Mouse (Mus musculus) G1E (cell line): ENCODE measurements around the gene Tmem110.

Experiments
- CTCF ChIP-seq: IDR thresholded peaks from 2 replicates; pipeline ENCODE4 v1.5.1; 2012; ENCODE audit warnings: low read depth, low read length, inconsistent platforms, mixed read lengths
- GATA1 ChIP-seq: IDR thresholded peaks from 2 replicates; pipeline ENCODE4 v1.6.1; 2012; ENCODE audit warnings: borderline replicate concordance, low read length, inconsistent platforms, mixed read lengths
- GATA2 ChIP-seq: IDR thresholded peaks from 2 replicates; pipeline ENCODE4 v1.6.1; 2012; ENCODE audit warnings: low read depth, low read length, inconsistent platforms, borderline replicate concordance
- POLR2AphosphoS5 ChIP-seq: IDR thresholded peaks from 2 replicates; pipeline ENCODE4 v1.6.1; 2012; ENCODE audit warnings: low read depth, low read length, inconsistent platforms; ENCODE audit not compliant: insufficient replicate concordance
- TAL1 ChIP-seq: conservative IDR thresholded peaks from 2 replicates; pipeline ENCODE4 v1.6.1; 2012; ENCODE audit warnings: low read depth, low read length, inconsistent platforms, mixed read lengths

- TF ChIP-seq CTCF (no peak), GATA1 (no peak), POLR2AphosphoS5 (no peak), TAL1 (no peak), GATA2 (no peak)
Observed at GRCm38 (mm10) chr14:30826174-30827140, 1.1 kb downstream of the Tmem110 start.
